Mouse (Mus musculus): Measurements from ENCODE around the gene Prss2.

GRCm38 (mm10) chr6:41540746-41541145 lies 19.2 kb downstream of the Prss2 start:
- peak; percentile 55 for TF ChIP-seq EP300 (IDR thresholded peaks at IDR 0.05; ENCODE audit: low read depth)
- TF ChIP-seq CTCF (IDR thresholded peaks at IDR 0.05; ENCODE audit: low read depth): no peak
